Mouse (Mus musculus) ovary, postnatal 10 days (tissue): ENCODE results near the gene Nsun2.
"Not testable (repeated sequence)": the region's sequence is repeated elsewhere in the genome, so short reads cannot be mapped to it uniquely, and the experiment has no call there.

Experiments
- DNase-seq: peaks from one replicate; pipeline ENCODE4 v3.0.0; 2022; ENCODE audit warnings: low spot score

Nsun2 gene

GRCm38 (mm10) chr13:69554255-69554654, 20.7 kb downstream of the Nsun2 start:
- no peak for DNase-seq

GRCm38 (mm10) chr13:69555045-69555444, 21.5 kb downstream of the Nsun2 start:
- no peak for DNase-seq

GRCm38 (mm10) chr13:69555957-69556482, 22.5 kb downstream of the Nsun2 start:
- DNase-seq, result no peak

GRCm38 (mm10) chr13:69556728-69557127, 23.2 kb downstream of the Nsun2 start:
- no peak for DNase-seq

GRCm38 (mm10) chr13:69558098-69558660, 24.6 kb downstream of the Nsun2 start:
- no peak for DNase-seq

GRCm38 (mm10) chr13:69559291-69559961, 25.9 kb downstream of the Nsun2 start:
- no peak for DNase-seq

GRCm38 (mm10) chr13:69562004-69562403, 28.5 kb downstream of the Nsun2 start:
- no peak for DNase-seq

- DNase-seq, result no peak
Measured at GRCm38 (mm10) chr13:69562654-69563574, 29.4 kb downstream of the Nsun2 start.

- DNase-seq, result no peak
Measured at GRCm38 (mm10) chr13:69563905-69564304, 30.4 kb downstream of the Nsun2 start.

GRCm38 (mm10) chr13:69564573-69564972, 31.0 kb downstream of the Nsun2 start:
- DNase-seq, result no peak

GRCm38 (mm10) chr13:69565401-69565800, 31.9 kb downstream of the Nsun2 start:
- DNase-seq, result not testable (repeated sequence)

- DNase-seq, result no peak
Measured at GRCm38 (mm10) chr13:69569201-69569600, 35.7 kb downstream of the Nsun2 start.

- no peak for DNase-seq
Measured at GRCm38 (mm10) chr13:69572594-69572993, 39.0 kb downstream of the Nsun2 start.

GRCm38 (mm10) chr13:69576676-69577075, 43.1 kb downstream of the Nsun2 start:
- no peak for DNase-seq

GRCm38 (mm10) chr13:69577181-69577834, 43.8 kb downstream of the Nsun2 start:
- DNase-seq, result no peak

GRCm38 (mm10) chr13:69582411-69582810, 48.9 kb downstream of the Nsun2 start:
- DNase-seq, result no peak

GRCm38 (mm10) chr13:69583591-69583990, 50.0 kb downstream of the Nsun2 start:
- DNase-seq, result no peak

- DNase-seq, result no peak
Measured at GRCm38 (mm10) chr13:69585828-69586227, 52.3 kb downstream of the Nsun2 start.

- no peak for DNase-seq
Measured at GRCm38 (mm10) chr13:69586337-69586736, 52.8 kb downstream of the Nsun2 start.

GRCm38 (mm10) chr13:69587849-69588248, 54.3 kb downstream of the Nsun2 start:
- DNase-seq, result no peak

- DNase-seq, result no peak
Measured at GRCm38 (mm10) chr13:69588263-69588662, 54.7 kb downstream of the Nsun2 start.

GRCm38 (mm10) chr13:69591338-69591737, 57.8 kb downstream of the Nsun2 start:
- DNase-seq, result no peak
